Mouse (Mus musculus) adrenal gland (tissue): ENCODE data around the gene Myh13.

ENCODE experiments used
- intact Hi-C: fragments of 180-260 bp; cut with DNase I; formaldehyde crosslinking; loops from one replicate; pipeline ENCODE4 v1.15.1; 2025
- long read RNA-seq, 2 experiments: library from polyadenylated mRNA; unstranded; transcript quantifications; one replicate each; pipeline ENCODE4 v2.0.0; 2020; ENCODE audit warnings: borderline replicate concordance in 1 of 2; ENCODE audit not compliant: insufficient replicate concordance in 1 of 2

Myh13 gene
- long read RNA-seq, experiment 1, result 0 reads
- long read RNA-seq, experiment 2, result 0 reads

GRCm38 (mm10) chr11:67321358-67321757 lies at the start of gene Myh13:
Myh13 (plus strand) TSS chr11:67321658.
- intact Hi-C loops, result no loop called here

GRCm38 (mm10) chr11:67276601-67277174 lies 44.8 kb upstream of the Myh13 start, which contains the start of gene Myh8:
Myh8 (plus strand) TSS chr11:67277124.
- intact Hi-C loops, result no loop called here

GRCm38 (mm10) chr11:67293440-67293839 lies 28.0 kb upstream of the Myh13 start:
- intact Hi-C loops, result no loop called here

GRCm38 (mm10) chr11:67313733-67314452 lies 7.6 kb upstream of the Myh13 start:
- intact Hi-C loops, result no loop called here

- intact Hi-C loops, result no loop called here
Measured at GRCm38 (mm10) chr11:67326536-67326935, 5.1 kb downstream of the Myh13 start.

- intact Hi-C loops, result no loop called here
Measured at GRCm38 (mm10) chr11:67344556-67344955, 23.1 kb downstream of the Myh13 start.

- intact Hi-C loops, result no loop called here
Measured at GRCm38 (mm10) chr11:67345186-67345855, 23.9 kb downstream of the Myh13 start.

GRCm38 (mm10) chr11:67345856-67346236 lies 24.4 kb downstream of the Myh13 start:
- intact Hi-C loops, result no loop called here

GRCm38 (mm10) chr11:67350153-67350768 lies 28.8 kb downstream of the Myh13 start:
- intact Hi-C loops, result loop anchor here (2.0 to 10.0 kb wide), 3 partner anchors 115 to 325 kb away; partner anchors contain the start of gene Tmem220

GRCm38 (mm10) chr11:67353011-67353410 lies 31.6 kb downstream of the Myh13 start:
- intact Hi-C loops, result loop anchor here (10.0 kb wide), 1 partner anchor 328 kb away; the partner anchor contains the start of gene Tmem220

GRCm38 (mm10) chr11:67358031-67358430 lies 36.6 kb downstream of the Myh13 start:
- intact Hi-C loops, result loop anchor here (10.0 kb wide), 1 partner anchor 333 kb away; the partner anchor contains the start of gene Tmem220

- intact Hi-C loops, result no loop called here
Measured at GRCm38 (mm10) chr11:67362236-67362635, 40.8 kb downstream of the Myh13 start.

GRCm38 (mm10) chr11:67364551-67364950 lies 43.1 kb downstream of the Myh13 start:
- intact Hi-C loops, result no loop called here

- intact Hi-C loops, result no loop called here
Measured at GRCm38 (mm10) chr11:67364986-67365721, 43.7 kb downstream of the Myh13 start.

GRCm38 (mm10) chr11:67366936-67367335 lies 45.5 kb downstream of the Myh13 start:
- intact Hi-C loops, result no loop called here

- intact Hi-C loops, result loop anchor here (5.0 to 10.0 kb wide), 2 partner anchors 81 to 274 kb away; partner anchors contain the start of gene Gas7
Measured at GRCm38 (mm10) chr11:67373333-67373732, 51.9 kb downstream of the Myh13 start.

GRCm38 (mm10) chr11:67376308-67376707 lies 54.9 kb downstream of the Myh13 start:
- intact Hi-C loops, result loop anchor here (10.0 kb wide), 1 partner anchor 78 kb away; the partner anchor contains the start of gene Gas7

GRCm38 (mm10) chr11:67379703-67380510 lies 58.4 kb downstream of the Myh13 start:
- intact Hi-C loops, result loop anchor here (10.0 kb wide), 1 partner anchor 75 kb away; the partner anchor contains the start of gene Gas7

GRCm38 (mm10) chr11:67381833-67382232 lies 60.4 kb downstream of the Myh13 start:
- intact Hi-C loops, result no loop called here

GRCm38 (mm10) chr11:67384653-67385052 lies 63.2 kb downstream of the Myh13 start:
- intact Hi-C loops, result no loop called here
